Mouse (Mus musculus) CH12.LX (cell line): Measurements from ENCODE around the gene Tcaf2.

Experiments
- BHLHE40 ChIP-seq: IDR thresholded peaks from 2 replicates; pipeline ENCODE4 v1.6.1; 2011; ENCODE audit warnings: mild to moderate bottlenecking, low read depth, low read length, improper control_type of control experiment
- CHD1 ChIP-seq: IDR thresholded peaks from 2 replicates; pipeline ENCODE4 v1.6.1; 2012; ENCODE audit warnings: low read depth, low read length, improper control_type of control experiment, inconsistent platforms
- CHD2 ChIP-seq: IDR thresholded peaks from 2 replicates; pipeline ENCODE4 v1.6.1; 2011; ENCODE audit warnings: low read length, improper control_type of control experiment
- CTCF ChIP-seq, 2 experiments: IDR thresholded peaks in 1 of 2; conservative IDR thresholded peaks in 1 of 2; 2 replicates each; pipeline ENCODE4 v1.5.1; 2011 to 2012; ENCODE audit warnings: low read depth in 2 of 2, low read length in 2 of 2, improper control_type of control experiment in 1 of 2, inconsistent platforms in 1 of 2, mild to moderate bottlenecking in 1 of 2, moderate library complexity in 1 of 2
- E2F4 ChIP-seq: IDR thresholded peaks from 2 replicates; pipeline ENCODE4 v1.6.1; 2011; ENCODE audit warnings: low read depth, low read length, improper control_type of control experiment; ENCODE audit not compliant: insufficient replicate concordance
- EP300 ChIP-seq: IDR thresholded peaks from 2 replicates; pipeline ENCODE4 v1.6.1; 2011; ENCODE audit warnings: low read length, improper control_type of control experiment
- RAD21 ChIP-seq: IDR thresholded peaks from 2 replicates; pipeline ENCODE4 v1.6.1; 2011; ENCODE audit warnings: low read depth, mild to moderate bottlenecking, low read length, improper control_type of control experiment, moderate library complexity
- ZC3H11A ChIP-seq: IDR thresholded peaks from 2 replicates; pipeline ENCODE4 v1.6.1; 2012; ENCODE audit warnings: low read depth, mild to moderate bottlenecking, inconsistent platforms, low read length, improper control_type of control experiment
- ZKSCAN1 ChIP-seq: IDR thresholded peaks from 2 replicates; pipeline ENCODE4 v1.6.1; 2012; ENCODE audit warnings: low read depth, inconsistent platforms, low read length, improper control_type of control experiment, borderline replicate concordance

- TF ChIP-seq ZC3H11A (no peak), E2F4 (no peak), RAD21 (no peak), ZKSCAN1 (no peak), EP300 (no peak), CTCF (conservative IDR thresholded peaks at IDR 0.05 in 1 of 2, IDR thresholded peaks at IDR 0.05 in 1 of 2; ENCODE audit: low read depth in 2 of 2, low read length in 2 of 2) (no peak), BHLHE40 (no peak), CHD1 (no peak), CHD2 (no peak)
Observed at GRCm38 (mm10) chr6:42593138-42593882, 51.7 kb downstream of the Tcaf2 start.
